Mouse (Mus musculus): Measurements from ENCODE around the gene Rnf222.

DNA sequence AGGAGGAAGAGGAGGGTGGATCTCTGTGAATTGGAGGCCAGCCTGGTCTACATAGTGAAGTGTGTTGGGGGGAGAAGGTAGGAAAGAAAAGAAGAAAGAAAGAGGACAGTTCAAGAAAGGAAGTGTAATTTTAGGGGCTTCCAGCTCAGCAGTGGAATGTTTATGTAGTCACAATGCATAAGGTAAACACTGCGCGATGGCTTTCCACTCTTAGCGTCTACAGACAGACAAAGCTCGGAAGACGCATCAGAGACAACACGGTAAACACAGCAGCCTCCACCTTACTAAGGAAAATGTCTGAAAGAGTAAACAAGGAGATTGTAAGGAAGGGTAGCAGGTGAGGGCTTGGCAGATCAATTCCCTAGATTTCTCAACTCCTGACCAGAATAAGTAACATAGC lies 41.6 kb downstream of the Rnf222 start:
- no peak for TF ChIP-seq CTCF (conservative IDR thresholded peaks at IDR 0.05; ENCODE audit: low read length)
- no peak for TF ChIP-seq POU5F1 (IDR thresholded peaks at IDR 0.05; ENCODE audit: borderline replicate concordance, low read length)

Measured in E14TG2a.4 (cell line).